Mouse (Mus musculus) cortical plate, adult 2 months (tissue): ENCODE measurements around the gene Rad54l2.

Source experiments
- CTCF ChIP-seq: fragments of 200-500 bp; IDR thresholded peaks from 2 replicates; pipeline ENCODE4 v1.5.1; 2011; ENCODE audit warnings: mild to moderate bottlenecking, control low read depth, low read length; ENCODE audit not compliant: insufficient read depth; ENCODE audit errors: extremely low read depth
- POLR2A ChIP-seq: fragments of 200-500 bp; IDR thresholded peaks from 2 replicates; pipeline ENCODE4 v1.6.1; 2011; ENCODE audit warnings: mild to moderate bottlenecking, low read length, control low read depth; ENCODE audit not compliant: insufficient read depth; ENCODE audit errors: extremely low read depth

DNA sequence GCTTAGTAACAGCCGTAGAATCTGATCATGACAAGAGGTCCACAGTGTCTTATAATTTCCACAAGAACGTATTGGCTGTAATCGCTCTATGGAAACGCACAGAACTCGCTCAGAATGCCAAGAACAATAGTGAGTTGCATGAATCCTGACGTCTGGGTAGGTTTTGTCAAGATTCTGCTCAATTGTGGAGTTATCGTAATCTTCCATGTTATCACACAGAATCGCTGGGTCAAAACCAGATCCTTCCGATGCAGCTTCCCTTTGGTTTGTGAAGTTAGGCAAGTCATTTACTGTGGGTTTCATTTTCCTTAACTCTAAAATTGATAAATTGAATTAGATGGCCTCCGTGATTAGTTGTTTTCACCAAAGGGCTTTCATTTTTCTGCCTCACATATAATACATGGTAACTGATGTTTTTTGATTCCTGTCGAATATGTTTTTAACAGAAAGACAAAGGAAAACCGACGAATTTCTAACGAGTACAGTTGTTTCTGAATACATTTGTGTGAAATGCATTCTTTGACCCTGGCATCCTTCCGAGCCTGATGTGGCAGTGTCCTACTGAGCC lies 32.1 kb upstream of the Rad54l2 start:
- TF ChIP-seq CTCF (no peak), POLR2A (no peak)
